Mouse (Mus musculus): ENCODE measurements at regions not wholly inside any gene's neighbourhood (a gene's known extent, or its start where the extent isn't known, plus 50 kb on each side); places are given as distances from the start of the nearest gene placed in this dataset.

DNA sequence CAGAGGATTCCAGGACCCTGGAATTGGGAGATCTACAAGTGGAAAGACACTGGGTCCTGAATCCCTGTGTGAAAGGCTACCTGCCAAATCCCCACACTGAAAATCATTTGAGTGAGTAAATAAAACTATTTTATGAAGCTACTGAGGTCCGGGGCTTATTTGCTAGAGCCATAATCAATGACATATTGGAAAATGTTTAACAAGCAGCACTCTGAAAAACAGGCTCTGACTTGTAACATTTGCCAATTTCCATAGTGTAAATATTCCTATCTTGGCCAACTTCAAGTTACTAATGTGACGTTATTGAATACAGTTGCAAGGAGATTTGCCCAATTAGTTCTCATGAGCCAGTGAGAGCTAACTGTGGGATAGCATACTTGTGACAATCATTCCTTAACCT is 177.3 kb downstream of the Rdh14 start:
- no peak for ATAC-seq (ENCODE audit: extremely low read depth, insufficient number of reproducible peaks, low FRiP score, poor library complexity, severe bottlenecking)

DNA sequence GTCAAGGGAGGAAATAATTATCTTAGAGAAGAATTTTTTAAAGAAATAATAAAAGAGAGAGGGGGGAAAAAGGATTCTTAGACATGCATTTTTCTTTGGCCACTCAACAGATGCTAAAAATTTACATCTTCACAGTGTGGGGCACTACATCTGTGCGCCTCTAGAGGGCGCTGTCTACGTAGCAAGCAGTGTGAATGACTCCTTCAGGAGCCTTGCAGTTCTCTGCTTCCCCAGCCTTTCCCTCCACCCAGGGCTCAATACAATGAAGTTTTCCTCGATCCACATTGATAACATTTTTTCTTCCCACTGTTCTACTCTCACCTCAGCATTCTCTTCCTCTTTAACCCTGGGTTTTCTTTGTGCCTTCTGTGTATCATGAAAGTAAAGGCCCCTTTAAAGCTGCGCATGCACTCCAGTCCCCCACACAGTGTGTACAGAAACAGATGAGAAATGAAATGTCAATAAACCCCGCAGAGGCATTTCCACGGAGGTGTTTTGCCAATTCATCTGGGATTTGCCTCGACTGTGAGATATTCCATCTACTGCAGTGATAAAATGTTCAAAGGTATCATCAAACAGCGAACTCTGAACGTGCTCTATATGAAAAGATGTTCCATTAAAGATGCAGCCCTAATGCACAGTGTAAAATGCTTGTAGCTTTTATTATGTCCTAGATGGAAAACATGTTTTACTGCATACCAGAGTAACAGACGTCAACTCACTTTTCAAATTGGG is 181.2 kb downstream of the Rdh14 start:
- no peak for ATAC-seq (ENCODE audit: extremely low read depth, insufficient number of reproducible peaks, low FRiP score, poor library complexity, severe bottlenecking)

DNA sequence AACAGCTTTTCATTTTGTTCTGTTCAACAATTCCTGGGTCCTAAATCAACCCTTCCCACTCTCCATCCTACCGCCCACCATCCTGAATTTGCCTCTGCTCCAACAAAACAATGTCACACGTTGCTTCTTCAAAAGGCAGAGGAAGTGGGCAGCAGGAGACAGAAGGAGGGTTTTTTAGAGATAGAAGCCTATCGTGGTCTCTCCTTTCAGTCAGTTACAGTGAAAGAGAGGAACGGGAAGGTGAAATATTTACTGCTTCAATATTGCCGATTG is 181.7 kb downstream of the Rdh14 start:
- no peak for ATAC-seq (ENCODE audit: extremely low read depth, insufficient number of reproducible peaks, low FRiP score, poor library complexity, severe bottlenecking)

DNA sequence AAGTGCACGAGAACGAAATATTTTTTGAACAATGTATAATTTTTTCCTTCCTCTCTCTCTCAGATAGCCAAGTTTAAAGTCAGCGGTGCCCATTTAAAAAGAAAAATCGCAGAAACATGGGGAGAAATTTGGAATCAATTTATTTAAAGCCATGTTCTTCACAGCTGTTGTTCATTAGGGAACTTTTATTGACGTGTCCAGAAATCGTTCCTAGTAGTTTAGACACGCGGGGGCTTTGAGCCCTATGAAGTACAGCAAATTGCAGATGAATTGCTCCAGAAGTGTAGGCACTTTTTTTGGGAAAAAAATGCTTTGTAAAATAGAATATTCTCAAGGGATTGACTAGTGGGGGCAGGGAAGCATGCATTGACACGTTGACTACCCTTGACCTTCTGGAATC is 182.8 kb downstream of the Rdh14 start:
- no peak for ATAC-seq (ENCODE audit: extremely low read depth, insufficient number of reproducible peaks, low FRiP score, poor library complexity, severe bottlenecking)

DNA sequence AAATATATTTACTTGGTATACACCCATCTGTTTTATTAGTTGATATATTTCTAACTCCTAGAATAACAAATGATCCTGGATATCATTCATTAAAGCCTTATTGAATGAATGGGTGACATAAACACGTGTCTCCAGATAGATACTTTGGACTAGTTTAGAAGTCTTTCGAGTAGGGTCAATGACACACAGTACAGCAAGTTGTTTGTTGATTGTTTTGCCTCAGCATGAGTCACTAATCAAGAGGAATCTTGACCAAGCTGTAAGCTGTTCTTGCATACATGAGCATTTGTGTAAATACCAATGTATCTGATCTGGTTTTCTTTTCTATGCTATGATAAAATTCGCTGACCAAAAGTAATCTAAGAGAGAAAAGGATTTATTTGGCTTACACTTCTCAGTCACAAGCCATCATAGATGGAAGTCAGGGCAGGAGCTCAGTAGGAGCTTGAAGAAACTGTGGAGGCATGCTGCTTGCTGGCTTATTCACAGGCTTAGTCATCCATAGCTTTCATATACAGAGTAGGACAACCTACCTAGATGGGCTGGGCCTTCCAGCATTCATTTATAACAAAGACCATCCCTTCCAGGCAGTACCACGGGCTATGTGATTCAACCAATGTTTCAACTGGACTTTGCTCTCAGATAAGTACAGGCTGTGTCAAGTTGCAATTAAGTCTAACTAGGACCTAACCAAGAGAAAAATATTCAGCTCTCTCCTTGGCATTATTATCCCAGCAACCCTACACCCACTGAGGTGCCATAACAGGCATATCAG is 192.5 kb downstream of the Rdh14 start:
- ATAC-seq (ENCODE audit: extremely low read depth, insufficient number of reproducible peaks, low FRiP score, poor library complexity, severe bottlenecking), result no peak

DNA sequence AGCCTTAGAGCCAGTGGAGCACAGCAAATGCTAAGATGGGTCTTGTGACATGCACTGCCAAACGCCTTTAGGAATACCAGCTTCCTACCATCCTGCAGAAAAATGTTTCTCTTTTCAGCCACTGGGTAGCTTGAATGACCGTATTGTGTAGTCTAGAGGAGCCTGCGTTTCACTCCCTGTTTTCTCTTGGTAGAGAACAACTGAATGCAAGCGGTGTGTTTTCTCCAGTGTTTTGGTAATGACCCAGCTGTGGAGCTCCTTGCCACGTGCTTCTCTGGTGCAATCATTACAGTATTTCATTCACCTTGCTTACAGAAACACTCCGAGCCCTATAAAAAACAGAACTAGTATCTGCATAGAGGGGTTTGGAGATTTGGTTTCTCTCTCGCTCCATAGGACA is 193.5 kb downstream of the Rdh14 start:
- no peak for ATAC-seq (ENCODE audit: extremely low read depth, insufficient number of reproducible peaks, low FRiP score, poor library complexity, severe bottlenecking)

DNA sequence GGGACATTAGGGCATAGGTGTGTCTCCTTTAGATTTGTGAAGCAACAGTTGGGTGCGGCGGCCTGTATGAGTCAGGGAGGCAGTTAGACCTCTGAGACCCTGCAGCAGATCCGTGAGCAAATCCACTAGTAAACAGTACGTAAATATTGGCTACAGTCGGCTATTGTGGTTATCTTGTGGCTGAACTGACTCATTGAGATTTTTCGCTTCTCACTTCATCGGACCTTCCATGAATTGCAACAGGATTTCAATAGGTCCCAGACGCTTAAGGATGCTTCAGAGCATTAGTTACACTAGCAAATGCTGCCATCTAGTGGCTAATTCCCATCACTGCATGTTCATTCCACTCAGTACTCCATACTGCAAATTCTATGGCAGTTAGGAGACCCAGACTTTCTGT is 199.0 kb downstream of the Rdh14 start:
- 0 out of 2 replicates have a peak, but pooled peaks have one; percentile 51 for ATAC-seq (ENCODE audit: extremely low read depth, insufficient number of reproducible peaks, low FRiP score, poor library complexity, severe bottlenecking)

DNA sequence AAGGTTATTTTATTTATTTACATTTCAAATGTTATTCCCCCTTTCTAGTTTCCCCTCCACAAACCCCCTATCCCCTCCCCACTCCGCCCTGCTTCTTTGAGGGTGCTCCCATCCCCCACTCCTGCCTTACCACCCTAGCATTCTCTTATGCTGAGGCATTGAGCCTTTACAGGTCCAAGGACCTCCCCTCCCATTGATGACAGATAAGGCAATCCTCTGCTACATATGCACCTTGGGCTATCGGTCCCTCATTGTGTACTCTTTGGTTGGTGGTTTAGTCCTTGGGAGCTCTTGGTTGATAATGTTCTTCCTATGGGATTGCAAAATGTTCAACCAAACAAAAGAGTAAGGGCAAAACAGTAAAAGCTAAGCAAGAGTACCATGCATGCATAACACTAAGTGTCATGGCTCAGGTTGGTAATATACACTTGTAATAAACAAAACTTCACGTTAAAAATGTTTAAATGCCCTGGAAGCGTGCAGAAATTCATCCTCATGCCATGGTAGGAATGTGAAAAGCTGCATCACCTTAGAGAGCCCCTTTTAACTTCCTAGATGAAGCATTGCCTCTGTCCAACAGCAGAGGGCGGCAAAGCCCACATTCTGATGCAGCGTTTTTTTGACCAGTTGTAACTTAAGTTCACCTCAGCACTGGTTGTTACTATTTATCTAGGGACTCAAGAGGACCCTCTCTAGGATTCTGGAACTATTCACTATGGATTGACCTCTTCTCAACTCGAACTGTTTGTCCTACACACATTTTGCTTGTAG is 207.6 kb downstream of the Rdh14 start:
- no peak for ATAC-seq (ENCODE audit: extremely low read depth, insufficient number of reproducible peaks, low FRiP score, poor library complexity, severe bottlenecking)

DNA sequence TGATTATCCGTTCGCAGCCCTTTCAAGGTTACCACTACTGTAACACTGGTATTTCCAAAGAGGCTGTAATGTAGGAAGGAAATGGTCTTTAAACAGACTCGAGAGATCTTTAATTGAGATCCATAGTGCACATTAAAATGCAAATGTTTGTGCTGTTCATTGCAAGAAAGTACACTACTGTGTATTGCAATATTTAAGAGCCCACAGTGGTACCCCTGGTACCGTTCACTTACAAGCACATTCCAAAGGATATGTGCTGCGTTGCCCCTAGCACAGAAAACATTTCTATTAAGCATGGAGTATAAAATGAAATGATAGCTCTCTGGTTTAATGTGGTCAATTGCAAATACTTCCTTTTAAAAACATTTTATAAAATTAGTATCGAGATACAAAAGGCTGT is 209.5 kb downstream of the Rdh14 start:
- ATAC-seq (ENCODE audit: extremely low read depth, insufficient number of reproducible peaks, low FRiP score, poor library complexity, severe bottlenecking), result no peak

DNA sequence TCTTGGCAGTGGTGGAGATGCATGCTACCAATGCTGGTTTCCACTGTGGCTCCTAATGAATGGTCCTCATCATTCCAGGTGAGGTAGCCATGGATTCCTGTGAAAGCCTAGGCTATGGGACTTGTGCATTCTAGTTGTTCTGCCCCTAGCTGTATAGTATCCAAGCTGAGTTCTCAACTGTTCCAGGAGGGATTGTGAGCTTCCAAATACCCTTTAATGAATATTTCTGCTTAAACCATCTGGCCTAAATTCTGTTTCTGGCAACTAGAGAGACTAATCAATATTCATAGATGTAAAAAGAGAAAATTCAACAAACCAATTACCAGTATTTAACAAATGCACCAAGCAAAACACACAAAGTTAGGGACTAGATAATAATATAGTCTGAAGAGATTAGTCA is 227.7 kb downstream of the Rdh14 start:
- no peak for ATAC-seq (ENCODE audit: extremely low read depth, insufficient number of reproducible peaks, low FRiP score, poor library complexity, severe bottlenecking)

DNA sequence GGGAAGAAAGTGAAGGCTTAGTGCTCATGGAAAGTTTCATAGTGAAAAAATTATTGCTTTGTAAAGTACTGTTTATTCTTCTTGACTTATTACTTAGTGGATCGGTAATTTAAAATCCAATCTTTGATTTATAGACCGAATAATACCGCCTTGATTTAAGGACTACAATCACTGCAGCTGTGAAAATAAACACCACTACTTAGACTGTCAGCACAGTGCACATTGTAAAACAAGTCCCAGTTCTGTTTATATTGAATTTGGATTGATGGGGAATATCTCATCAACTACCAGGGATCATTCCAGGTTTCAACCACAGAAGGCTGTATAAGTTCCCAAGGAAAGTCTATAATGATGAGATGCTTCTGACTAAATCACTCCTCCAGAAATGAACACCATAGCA is 230.0 kb downstream of the Rdh14 start:
- ATAC-seq (ENCODE audit: extremely low read depth, insufficient number of reproducible peaks, low FRiP score, poor library complexity, severe bottlenecking), result no peak

DNA sequence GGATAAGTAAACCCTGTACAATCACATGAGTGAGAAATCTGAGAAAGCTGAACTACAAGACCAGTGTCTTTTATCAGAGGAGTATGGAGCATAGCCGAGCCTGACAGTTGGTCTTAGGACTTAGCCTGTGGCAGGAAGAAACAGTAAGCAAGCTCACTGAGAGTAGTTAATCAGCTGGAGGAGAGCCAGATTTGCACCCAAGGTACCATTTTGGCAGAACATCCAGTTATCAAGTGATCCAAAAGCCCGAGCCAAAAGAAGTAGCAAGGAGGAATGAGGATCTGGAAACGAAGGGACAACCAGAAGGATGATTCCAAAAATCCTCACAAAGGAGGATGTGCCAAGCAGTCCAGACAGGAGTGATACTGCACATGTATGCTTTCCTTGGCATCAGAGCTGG is 248.0 kb downstream of the Rdh14 start:
- ATAC-seq (ENCODE audit: extremely low read depth, insufficient number of reproducible peaks, low FRiP score, poor library complexity, severe bottlenecking), result no peak

DNA sequence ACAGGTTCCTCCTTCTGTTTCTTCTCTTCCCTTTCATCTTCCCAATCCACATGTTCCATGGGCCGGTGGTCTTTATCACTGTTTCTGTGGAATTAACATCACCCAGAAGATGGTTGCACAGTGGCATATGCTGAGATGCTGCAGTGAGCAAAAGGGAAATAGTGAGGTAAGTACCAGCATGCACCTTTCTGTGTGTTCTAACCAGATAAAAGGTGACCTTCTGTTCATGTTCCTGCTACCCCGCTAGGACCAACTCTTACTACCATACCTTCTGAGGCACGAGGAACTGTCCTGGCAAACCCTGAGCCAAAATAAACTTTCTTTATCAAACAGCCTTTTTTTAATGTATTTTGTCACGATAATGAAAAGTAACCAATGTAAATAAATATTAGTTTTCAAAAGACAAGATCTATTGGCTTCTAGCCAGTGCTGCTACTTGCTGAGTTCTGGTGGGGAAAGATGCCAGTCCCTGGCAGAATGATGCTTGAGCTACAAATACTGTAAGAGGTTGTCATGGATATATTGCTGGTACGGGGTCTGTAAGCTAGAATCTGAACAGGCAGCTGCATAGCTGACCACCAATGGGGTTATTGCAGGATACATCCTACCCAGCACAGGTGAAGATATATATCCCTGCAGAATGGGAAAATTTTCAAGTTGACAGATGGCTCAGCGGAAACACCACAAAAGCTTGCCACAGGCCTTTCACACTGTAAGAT is 264.1 kb downstream of the Rdh14 start:
- no peak for ATAC-seq (ENCODE audit: extremely low read depth, insufficient number of reproducible peaks, low FRiP score, poor library complexity, severe bottlenecking)

DNA sequence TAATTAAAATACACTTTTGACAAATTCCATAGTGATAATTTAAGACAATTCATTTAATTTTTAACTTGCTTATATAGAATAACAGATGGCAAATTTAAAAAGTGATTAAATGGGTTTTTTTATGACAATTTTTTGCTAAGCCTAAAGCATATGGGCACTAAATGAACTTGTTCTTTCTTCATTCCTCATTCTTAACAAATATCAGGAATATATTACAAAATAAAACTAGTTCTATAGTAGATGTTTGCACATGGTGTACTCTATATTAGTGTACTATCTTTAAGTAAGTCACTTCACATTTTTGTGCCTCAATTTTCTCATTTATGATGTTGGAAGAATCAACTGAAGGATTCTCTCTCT is 264.6 kb downstream of the Rdh14 start:
- no peak for ATAC-seq (ENCODE audit: extremely low read depth, insufficient number of reproducible peaks, low FRiP score, poor library complexity, severe bottlenecking)

DNA sequence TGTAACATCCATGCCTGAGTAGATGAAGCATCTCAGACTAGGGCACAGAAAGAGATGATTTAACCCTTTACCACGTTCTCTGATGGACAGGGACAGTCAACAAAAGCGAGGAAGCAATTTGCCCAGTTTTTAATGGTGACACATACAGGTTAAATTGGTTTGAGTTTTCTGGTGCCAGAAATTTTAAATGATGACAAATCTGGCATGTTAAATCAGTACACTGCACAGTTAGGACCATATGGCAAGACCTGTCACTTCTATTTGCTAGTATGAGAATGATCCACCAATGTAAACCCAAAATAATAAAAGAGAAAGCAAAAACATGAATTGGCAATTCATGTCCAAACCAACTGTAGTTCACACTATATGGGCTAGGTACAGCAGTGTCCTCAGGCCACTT is 268.3 kb downstream of the Rdh14 start:
- ATAC-seq (ENCODE audit: extremely low read depth, insufficient number of reproducible peaks, low FRiP score, poor library complexity, severe bottlenecking), result no peak

DNA sequence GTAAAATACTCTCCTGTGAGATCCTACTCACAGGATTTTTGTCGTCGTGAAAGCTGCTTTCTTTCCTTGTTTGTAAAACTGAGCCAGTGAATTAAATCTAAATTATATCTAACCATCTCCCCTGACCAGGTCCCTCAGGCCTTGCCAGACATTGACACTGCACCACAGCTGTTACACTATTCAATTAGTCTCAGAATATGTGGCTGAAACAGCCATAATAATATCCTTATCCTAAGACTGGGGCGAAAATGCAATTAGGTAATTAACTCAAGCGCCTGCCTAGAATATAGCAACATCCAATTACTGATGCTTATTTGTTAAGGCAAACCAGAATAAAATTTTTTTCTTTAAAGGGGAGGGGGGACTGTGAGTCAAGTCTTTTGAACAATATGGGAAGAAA is 296.2 kb downstream of the Rdh14 start:
- no peak for ATAC-seq (ENCODE audit: extremely low read depth, insufficient number of reproducible peaks, low FRiP score, poor library complexity, severe bottlenecking)
